Mouse (Mus musculus) activated CD4-positive, CD25-positive, alpha-beta regulatory T cell, adult 4 months (primary cell): ENCODE measurements around the gene Hspb9. TPM values are rescaled to one million over a fixed set of nuclear protein-coding genes. Genes with fewer than 3 reads are reported as not detected.

Experiments
- ATAC-seq: one replicate; pipeline ENCODE4 v1.8.0; 2017
- polyA plus RNA-seq, 2 experiments: library from polyadenylated mRNA; unstranded; fragments of 100-300 nt; shearing (Covaris generic); gene quantifications; one replicate each; pipeline ENCODE4 v1.2.1; 2017

Hspb9 gene
- under 1 TPM; 0.70 to 0.78 TPM for polyA plus RNA-seq

GRCm38 (mm10) chr11:100713735-100714533 lies at the start of gene Hspb9:
Hspb9 (plus strand) TSS chr11:100713850.
- ATAC-seq, result peak; percentile 86

GRCm38 (mm10) chr11:100671049-100671448 lies 42.6 kb upstream of the Hspb9 start:
- no peak for ATAC-seq

GRCm38 (mm10) chr11:100671956-100672355 lies 41.7 kb upstream of the Hspb9 start:
- ATAC-seq, result no peak

- ATAC-seq, result no peak
Observed at GRCm38 (mm10) chr11:100673169-100673568, 40.5 kb upstream of the Hspb9 start.

GRCm38 (mm10) chr11:100677810-100678209 lies 35.8 kb upstream of the Hspb9 start:
- no peak for ATAC-seq

- no peak for ATAC-seq
Observed at GRCm38 (mm10) chr11:100681826-100682225, 31.8 kb upstream of the Hspb9 start.

GRCm38 (mm10) chr11:100682526-100682925 lies 31.1 kb upstream of the Hspb9 start:
- ATAC-seq, result no peak

- no peak for ATAC-seq
Observed at GRCm38 (mm10) chr11:100684084-100684483, 29.6 kb upstream of the Hspb9 start.

- ATAC-seq, result no peak
Observed at GRCm38 (mm10) chr11:100685371-100685770, 28.3 kb upstream of the Hspb9 start.

GRCm38 (mm10) chr11:100687265-100687664 lies 26.4 kb upstream of the Hspb9 start:
- ATAC-seq, result no peak

- ATAC-seq, result no peak
Observed at GRCm38 (mm10) chr11:100688443-100688842, 25.2 kb upstream of the Hspb9 start.

- ATAC-seq, result no peak
Observed at GRCm38 (mm10) chr11:100690389-100690788, 23.3 kb upstream of the Hspb9 start.

- ATAC-seq, result no peak
Observed at GRCm38 (mm10) chr11:100692164-100692616, 21.5 kb upstream of the Hspb9 start, which contains the start of gene Zfp385c. Zfp385c (minus strand) TSS chr11:100692455.

- no peak for ATAC-seq
Observed at GRCm38 (mm10) chr11:100693154-100693553, 20.5 kb upstream of the Hspb9 start.

- ATAC-seq, result no peak
Observed at GRCm38 (mm10) chr11:100694926-100695325, 18.7 kb upstream of the Hspb9 start.

GRCm38 (mm10) chr11:100697921-100698320 lies 15.7 kb upstream of the Hspb9 start:
- ATAC-seq, result no peak

GRCm38 (mm10) chr11:100700710-100701109 lies 12.9 kb upstream of the Hspb9 start:
- ATAC-seq, result no peak

- ATAC-seq, result no peak
Observed at GRCm38 (mm10) chr11:100701301-100701700, 12.3 kb upstream of the Hspb9 start.

GRCm38 (mm10) chr11:100702081-100702851 lies 11.4 kb upstream of the Hspb9 start:
- peak; percentile 61 for ATAC-seq

GRCm38 (mm10) chr11:100702906-100703305 lies 10.7 kb upstream of the Hspb9 start:
- peak; percentile 33 for ATAC-seq

- ATAC-seq, result peak; percentile 16
Observed at GRCm38 (mm10) chr11:100703366-100703765, 10.3 kb upstream of the Hspb9 start.

- ATAC-seq, result peak; percentile 74
Observed at GRCm38 (mm10) chr11:100703851-100704531, 9.7 kb upstream of the Hspb9 start, which contains the start of gene Dhx58. Dhx58 (minus strand) TSS chr11:100704271.
